Mouse (Mus musculus) T-helper 2 cell (primary cell): ENCODE data around the gene Fam3c.

Experiments
- in situ Hi-C: fragments of 300-600 bp; cut with MboI, MseI; formaldehyde crosslinking; loops from one replicate; pipeline ENCODE4 v1.15.1; 2025; ENCODE audit warnings: high pct_unique_total_duplicates

Gene Fam3c

GRCm38 (mm10) chr6:22354675-22355074 is 1.4 kb downstream of the Fam3c start:
- in situ Hi-C loops: loop anchor here (5.0 kb wide), 1 partner anchor 53 kb away; no protein-coding TSS in a partner anchor

- in situ Hi-C loops: no loop called here
Measured at GRCm38 (mm10) chr6:22354031-22354430, 2.0 kb downstream of the Fam3c start.

GRCm38 (mm10) chr6:22351551-22351950 is 4.5 kb downstream of the Fam3c start:
- in situ Hi-C loops: no loop called here

GRCm38 (mm10) chr6:22350239-22350571 is 5.8 kb downstream of the Fam3c start:
- in situ Hi-C loops: no loop called here

GRCm38 (mm10) chr6:22349531-22350238 is 6.4 kb downstream of the Fam3c start:
- in situ Hi-C loops: no loop called here

GRCm38 (mm10) chr6:22348975-22349374 is 7.1 kb downstream of the Fam3c start:
- in situ Hi-C loops: no loop called here

- in situ Hi-C loops: no loop called here
Measured at GRCm38 (mm10) chr6:22348130-22348529, 7.9 kb downstream of the Fam3c start.

GRCm38 (mm10) chr6:22347132-22347902 is 8.7 kb downstream of the Fam3c start:
- in situ Hi-C loops: no loop called here

- in situ Hi-C loops: no loop called here
Measured at GRCm38 (mm10) chr6:22344443-22344842, 11.6 kb downstream of the Fam3c start.

GRCm38 (mm10) chr6:22343706-22344105 is 12.3 kb downstream of the Fam3c start:
- in situ Hi-C loops: no loop called here

GRCm38 (mm10) chr6:22343292-22343691 is 12.8 kb downstream of the Fam3c start:
- in situ Hi-C loops: no loop called here

- in situ Hi-C loops: no loop called here
Measured at GRCm38 (mm10) chr6:22340779-22341178, 15.3 kb downstream of the Fam3c start.

GRCm38 (mm10) chr6:22339763-22340542 is 16.1 kb downstream of the Fam3c start:
- in situ Hi-C loops: no loop called here

GRCm38 (mm10) chr6:22332548-22332947 is 23.5 kb downstream of the Fam3c start:
- in situ Hi-C loops: no loop called here

- in situ Hi-C loops: no loop called here
Measured at GRCm38 (mm10) chr6:22330169-22330960, 25.7 kb downstream of the Fam3c start.

- in situ Hi-C loops: loop anchor here (5.0 kb wide), 1 partner anchor 164 kb away; no protein-coding TSS in a partner anchor
Measured at GRCm38 (mm10) chr6:22327931-22328330, 28.1 kb downstream of the Fam3c start.

GRCm38 (mm10) chr6:22327091-22327490 is 29.0 kb downstream of the Fam3c start:
- in situ Hi-C loops: loop anchor here (5.0 kb wide), 1 partner anchor 165 kb away; no protein-coding TSS in a partner anchor

GRCm38 (mm10) chr6:22326289-22326688 is 29.8 kb downstream of the Fam3c start:
- in situ Hi-C loops: loop anchor here (5.0 kb wide), 1 partner anchor 166 kb away; no protein-coding TSS in a partner anchor

GRCm38 (mm10) chr6:22325364-22326072 is 30.5 kb downstream of the Fam3c start:
- in situ Hi-C loops: loop anchor here (5.0 kb wide), 1 partner anchor 167 kb away; no protein-coding TSS in a partner anchor

- in situ Hi-C loops: no loop called here
Measured at GRCm38 (mm10) chr6:22298059-22298458, 58.0 kb downstream of the Fam3c start.

GRCm38 (mm10) chr6:22297028-22297427 is 59.0 kb downstream of the Fam3c start:
- in situ Hi-C loops: no loop called here
